Mouse (Mus musculus) CH12.LX (cell line): Measurements from ENCODE around the gene Serinc5. TPM values are rescaled to one million over a fixed set of nuclear protein-coding genes. Genes with fewer than 3 reads are reported as not detected.

Source experiments
- DNase-seq: peaks from one replicate; pipeline ENCODE4 v3.0.0-alpha.2; 2013; ENCODE audit errors: extremely low read depth
- H3K27ac ChIP-seq: 2 replicates; pipeline ENCODE4 v1.5.1; 2012; ENCODE audit warnings: low read depth, mild to moderate bottlenecking, control low read depth, moderate library complexity; ENCODE audit not compliant: insufficient read depth
- H3K27me3 ChIP-seq: replicated peaks from 2 replicates; pipeline ENCODE3; 2012; ENCODE audit warnings: inconsistent platforms
- H3K36me3 ChIP-seq, 2 experiments: replicated peaks in 1 of 2; 2 replicates each; pipeline versions ENCODE3 to v1.6.1; 2012; ENCODE audit warnings: inconsistent platforms in 1 of 2, low read length in 1 of 2, mild to moderate bottlenecking in 1 of 2, mixed read lengths in 1 of 2, moderate library complexity in 1 of 2; ENCODE audit not compliant: control insufficient read depth in 1 of 2, insufficient read depth in 1 of 2
- H3K4me1 ChIP-seq, 2 experiments: 2 replicates each; pipeline ENCODE4 v1.6.1; 2012; ENCODE audit warnings: inconsistent platforms in 1 of 2, moderate library complexity in 1 of 2; ENCODE audit not compliant: insufficient read depth in 2 of 2, control insufficient read depth in 1 of 2
- H3K4me2 ChIP-seq: 2 replicates; pipeline ENCODE4 v1.6.1; 2012; ENCODE audit warnings: low read depth, mild to moderate bottlenecking, control low read depth; ENCODE audit not compliant: poor library complexity, insufficient read depth, severe bottlenecking
- H3K4me3 ChIP-seq, 3 experiments: fragments of 150-350 bp in 1 of 3; sonication (generic) in 1 of 3; replicated peaks in 1 of 3; 2 replicates each; pipeline versions ENCODE3 to v1.5.1; 2011 to 2012; ENCODE audit warnings: low read depth in 2 of 3, low read length in 2 of 3, mild to moderate bottlenecking in 2 of 3, moderate library complexity in 2 of 3, control low read depth in 1 of 3, improper control_type of control experiment in 1 of 3, inconsistent platforms in 1 of 3, mixed read lengths in 1 of 3; ENCODE audit not compliant: poor library complexity in 1 of 3
- H3K79me2 ChIP-seq: replicated peaks from 2 replicates; pipeline ENCODE4 v1.6.1; 2012; ENCODE audit warnings: mild to moderate bottlenecking, moderate library complexity; ENCODE audit not compliant: control insufficient read depth, poor library complexity, insufficient read depth, severe bottlenecking; ENCODE audit errors: extremely low read depth
- H3K9ac ChIP-seq: 2 replicates; pipeline ENCODE4 v1.6.1; 2012; ENCODE audit warnings: low read depth, mild to moderate bottlenecking, control low read depth, moderate library complexity; ENCODE audit not compliant: insufficient read depth
- H3K9me3 ChIP-seq: replicated peaks from 2 replicates; pipeline ENCODE3; 2012; ENCODE audit warnings: low read length, inconsistent platforms, mixed read lengths
- BHLHE40 ChIP-seq: IDR thresholded peaks from 2 replicates; pipeline ENCODE4 v1.6.1; 2011; ENCODE audit warnings: mild to moderate bottlenecking, low read depth, low read length, improper control_type of control experiment
- CHD1 ChIP-seq: IDR thresholded peaks from 2 replicates; pipeline ENCODE4 v1.6.1; 2012; ENCODE audit warnings: low read depth, low read length, improper control_type of control experiment, inconsistent platforms
- CHD2 ChIP-seq: IDR thresholded peaks from 2 replicates; pipeline ENCODE4 v1.6.1; 2011; ENCODE audit warnings: low read length, improper control_type of control experiment
- HCFC1 ChIP-seq: IDR thresholded peaks from 2 replicates; pipeline ENCODE4 v1.6.1; 2012; ENCODE audit warnings: low read depth, mild to moderate bottlenecking, inconsistent platforms, low read length, improper control_type of control experiment
- IRF4 ChIP-seq: IDR thresholded peaks from 2 replicates; pipeline ENCODE4 v1.6.1; 2014; ENCODE audit warnings: low read depth, mild to moderate bottlenecking, inconsistent platforms, low read length, improper control_type of control experiment
- JUN ChIP-seq: IDR thresholded peaks from 2 replicates; pipeline ENCODE4 v1.6.1; 2011; ENCODE audit warnings: low read depth, mild to moderate bottlenecking, low read length, improper control_type of control experiment, moderate library complexity; ENCODE audit not compliant: insufficient read depth
- JUND ChIP-seq: conservative IDR thresholded peaks from 2 replicates; pipeline ENCODE4 v1.6.1; 2011; ENCODE audit warnings: low read depth, low read length, improper control_type of control experiment
- NELFE ChIP-seq: IDR thresholded peaks from 2 replicates; pipeline ENCODE4 v1.6.1; 2011; ENCODE audit warnings: low read depth, low read length, improper control_type of control experiment
- NRF1 ChIP-seq: IDR thresholded peaks from 2 replicates; pipeline ENCODE4 v1.6.1; 2014; ENCODE audit warnings: low read depth, mild to moderate bottlenecking, inconsistent platforms, low read length, improper control_type of control experiment, moderate library complexity
- PAX5 ChIP-seq: IDR thresholded peaks from 2 replicates; pipeline ENCODE4 v1.6.1; 2012; ENCODE audit warnings: low read length, inconsistent platforms, mixed read lengths
- POLR2A ChIP-seq: IDR thresholded peaks from 2 replicates; pipeline ENCODE4 v1.6.1; 2011; ENCODE audit warnings: low read depth, mild to moderate bottlenecking, improper control_type of control experiment, low read length
- POLR2AphosphoS2 ChIP-seq: IDR thresholded peaks from 2 replicates; pipeline ENCODE4 v1.6.1; 2011; ENCODE audit warnings: low read depth, low read length, improper control_type of control experiment
- RAD21 ChIP-seq: IDR thresholded peaks from 2 replicates; pipeline ENCODE4 v1.6.1; 2011; ENCODE audit warnings: low read depth, mild to moderate bottlenecking, low read length, improper control_type of control experiment, moderate library complexity
- RCOR1 ChIP-seq: conservative IDR thresholded peaks from 2 replicates; pipeline ENCODE4 v1.6.1; 2012; ENCODE audit warnings: low read depth, mild to moderate bottlenecking, inconsistent platforms, low read length, improper control_type of control experiment
- SIN3A ChIP-seq: IDR thresholded peaks from 2 replicates; pipeline ENCODE4 v1.6.1; 2012; ENCODE audit warnings: low read length, improper control_type of control experiment, inconsistent platforms
- TBP ChIP-seq: conservative IDR thresholded peaks from 2 replicates; pipeline ENCODE4 v1.6.1; 2011; ENCODE audit warnings: low read depth, low read length, improper control_type of control experiment
- TCF12 ChIP-seq: IDR thresholded peaks from 2 replicates; pipeline ENCODE4 v1.6.1; 2014; ENCODE audit warnings: low read depth, mild to moderate bottlenecking, inconsistent platforms, low read length, improper control_type of control experiment
- USF1 ChIP-seq: IDR thresholded peaks from 2 replicates; pipeline ENCODE4 v1.6.1; 2014; ENCODE audit warnings: low read depth, mild to moderate bottlenecking, inconsistent platforms, low read length, improper control_type of control experiment
- USF2 ChIP-seq: conservative IDR thresholded peaks from 2 replicates; pipeline ENCODE4 v1.6.1; 2011; ENCODE audit warnings: low read depth, low read length, improper control_type of control experiment
- ZC3H11A ChIP-seq: IDR thresholded peaks from 2 replicates; pipeline ENCODE4 v1.6.1; 2012; ENCODE audit warnings: low read depth, mild to moderate bottlenecking, inconsistent platforms, low read length, improper control_type of control experiment
- ZNF384 ChIP-seq: IDR thresholded peaks from 2 replicates; pipeline ENCODE4 v1.6.1; 2012; ENCODE audit warnings: low read depth, low read length, improper control_type of control experiment, inconsistent platforms
- dilution Hi-C: fragments of 300-500 bp; cut with MboI; formaldehyde crosslinking; loops from 2 replicates; pipeline ENCODE4 v1.14.3; 2020; ENCODE audit warnings: low sequenced_read_pairs; ENCODE audit not compliant: extremely low pct_unique_long_range_greater_than_20kb, extremely low pct_ligation_motif_present
- in situ Hi-C: fragments of 300-500 bp; cut with MboI; formaldehyde crosslinking; loops from 3 replicates; pipeline ENCODE4 v1.14.3; 2019; ENCODE audit warnings: low sequenced_read_pairs, low pct_ligation_motif_present, low pct_unique_long_range_greater_than_20kb, mixed read lengths
- polyA plus RNA-seq: library from polyadenylated mRNA; unstranded; fragments of >175 nt; gene quantifications from 2 replicates; pipeline ENCODE4 v1.2.1, GENCODE M21; 2012; ENCODE audit warnings: low read depth; ENCODE audit not compliant: insufficient read length
- total RNA-seq, 2 experiments: library from RNA; depleted of rRNA; stranded (reverse); fragments of 300-350 nt in 1 of 2; fragments of >200 nt in 1 of 2; gene quantifications; 2 replicates each; pipeline ENCODE4 v1.2.3; 2012 to 2014

Serinc5 gene
- total and polyA plus RNA-seq, 3 experiments: 1.9 to 5.2 (median 4.3) TPM

DNA sequence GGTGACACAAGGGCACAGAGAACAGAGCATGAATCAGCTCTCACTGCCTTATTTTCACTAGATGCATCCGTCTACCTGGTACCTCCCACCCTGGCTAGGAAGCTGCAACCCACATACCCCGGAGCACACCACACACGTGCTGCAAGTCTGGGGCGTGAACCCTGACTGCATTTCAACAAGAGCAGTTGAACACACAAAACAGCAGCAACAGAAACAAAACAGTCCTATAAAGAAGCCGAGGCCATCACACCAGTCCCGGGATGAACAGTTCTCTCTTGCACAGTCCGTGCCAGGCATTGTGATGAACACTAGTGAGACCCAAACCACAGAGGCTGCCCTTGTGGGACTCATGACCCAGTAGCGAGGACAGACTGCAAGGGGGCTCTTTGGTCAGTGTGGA, 142.8 kb downstream of the Serinc5 start:
- in situ Hi-C loops: loop anchor here (10.0 to 25.0 kb wide), 5 partner anchors 211 to 959 kb away; no protein-coding TSS in a partner anchor
- Histone ChIP-seq H3K27me3 (no peaks in the 10 kb centered on the region), H3K36me3 (no peaks in the 10 kb centered on the region), H3K9me3 (no peaks in the 10 kb centered on the region), H3K4me2 (no peak overlapping the region), H3K27ac (no peak overlapping the region), H3K79me2 (no peaks in the 10 kb centered on the region), H3K9ac (no peak overlapping the region), H3K4me1 (peaks cover 2 to 3% of the 10 kb centered on the region in 2 experiments; a peak in 2 of 4 replicates), H3K4me3 (no peak overlapping the region)
- TF ChIP-seq BHLHE40 (no peak), USF1 (no peak), NELFE (no peak), JUND (no peak), CHD2 (no peak), HCFC1 (no peak), IRF4 (no peak), JUN (no peak), ZNF384 (no peak), POLR2A (no peak), NRF1 (no peak), SIN3A (no peak), CHD1 (no peak), RCOR1 (no peak), TCF12 (no peak)
- dilution Hi-C loops: no loop called here
- DNase-seq: no peak

DNA sequence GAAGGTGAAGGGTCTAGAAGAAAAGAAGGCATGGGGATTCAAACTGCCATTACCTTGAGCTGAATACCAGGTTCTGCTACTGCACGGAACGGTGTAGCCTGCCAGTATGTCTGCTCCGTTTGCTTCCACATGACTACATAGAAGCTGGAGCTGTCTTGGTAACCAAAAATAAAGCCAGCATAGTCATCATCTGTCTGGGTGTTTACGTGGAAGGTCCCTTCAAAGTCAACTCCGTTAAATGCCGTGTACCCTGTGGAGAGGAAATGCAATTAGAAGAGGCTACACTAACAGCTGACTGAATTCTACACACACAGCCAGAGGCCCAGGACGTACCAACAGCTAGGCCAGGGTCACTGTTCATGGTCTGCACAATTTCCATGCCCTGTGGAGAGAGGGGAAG, 144.1 kb downstream of the Serinc5 start:
- H3K79me2 ChIP-seq: no peaks in the 10 kb centered on the region
- peaks cover 2 to 3% of the 10 kb centered on the region in 2 experiments; a peak in 2 of 4 replicates for H3K4me1 ChIP-seq
- no peak overlapping the region for H3K4me2 ChIP-seq
- H3K4me3 ChIP-seq: no peak overlapping the region
- H3K36me3 ChIP-seq: no peaks in the 10 kb centered on the region
- DNase-seq: no peak
- no peaks in the 10 kb centered on the region for H3K27me3 ChIP-seq
- H3K27ac ChIP-seq: no peak overlapping the region
- TF ChIP-seq USF2: no peak
- TF ChIP-seq RCOR1: no peak
- no peak for TF ChIP-seq POLR2AphosphoS2
- TF ChIP-seq TBP: no peak
- TF ChIP-seq RAD21: no peak
- TF ChIP-seq ZNF384: no peak
- no peak for TF ChIP-seq CHD2
- no peak for TF ChIP-seq PAX5
- no peak for TF ChIP-seq ZC3H11A
- no peak for TF ChIP-seq BHLHE40
- H3K9me3 ChIP-seq: no peaks in the 10 kb centered on the region
- no peak overlapping the region for H3K9ac ChIP-seq
- in situ Hi-C loops: loop anchor here (10.0 to 25.0 kb wide), 5 partner anchors 210 to 957 kb away; no protein-coding TSS in a partner anchor
- dilution Hi-C loops: no loop called here
